Mouse (Mus musculus): ENCODE results near the gene Imp3. TPM values are rescaled to one million over a fixed set of nuclear protein-coding genes. Genes with fewer than 3 reads are reported as not detected.
"Not testable (repeated sequence)": the region's sequence is repeated elsewhere in the genome, so short reads cannot be mapped to it uniquely, and the experiment has no call there.

Imp3 gene
- 10 to 100 TPM; 47.8 to 59.3 TPM for total RNA-seq (2021)

DNA sequence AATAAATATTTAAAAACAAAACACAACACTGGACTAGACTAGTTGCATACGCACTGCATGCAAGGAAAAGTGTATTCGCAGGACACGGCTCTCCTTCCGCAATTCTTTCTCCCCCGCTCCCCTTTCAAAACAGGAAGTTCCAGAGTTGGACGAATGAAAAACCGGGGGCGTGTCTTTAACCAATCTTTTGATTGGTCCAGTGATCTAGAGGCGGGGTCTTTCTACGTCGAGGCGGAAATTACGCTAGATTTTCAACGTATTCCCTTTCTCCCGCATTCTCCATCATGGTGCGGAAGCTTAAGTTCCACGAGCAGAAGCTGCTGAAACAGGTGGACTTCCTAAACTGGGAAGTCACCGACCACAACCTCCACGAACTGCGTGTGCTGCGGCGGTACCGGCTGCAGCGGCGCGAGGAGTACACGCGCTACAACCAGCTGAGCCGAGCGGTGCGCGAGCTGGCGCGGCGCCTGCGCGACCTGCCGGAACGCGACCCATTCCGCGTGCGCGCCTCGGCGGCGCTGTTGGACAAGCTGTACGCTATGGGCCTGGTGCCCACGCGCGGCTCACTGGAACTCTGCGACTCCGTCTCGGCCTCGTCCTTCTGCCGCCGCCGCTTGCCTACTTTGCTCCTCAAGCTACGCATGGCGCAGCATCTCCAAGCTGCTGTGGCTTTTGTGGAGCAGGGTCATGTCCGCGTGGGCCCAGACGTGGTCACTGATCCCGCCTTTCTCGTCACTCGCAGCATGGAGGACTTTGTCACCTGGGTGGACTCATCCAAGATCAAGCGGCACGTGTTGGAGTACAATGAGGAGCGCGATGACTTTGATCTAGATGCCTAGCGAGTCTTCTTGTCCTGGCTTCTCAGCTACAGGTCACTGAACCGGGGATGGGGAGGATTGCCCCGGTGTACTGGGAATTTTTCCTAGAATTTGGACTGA lies at the start of gene Imp3:
Gene Imp3 (plus strand): TSS at position 253 of the 938 bp plus-strand sequence.
- peak; percentile 68 to 84 for DNase-seq (ENCODE audit: extremely low spot score in 1 of 2, low spot score in 1 of 2)

DNA sequence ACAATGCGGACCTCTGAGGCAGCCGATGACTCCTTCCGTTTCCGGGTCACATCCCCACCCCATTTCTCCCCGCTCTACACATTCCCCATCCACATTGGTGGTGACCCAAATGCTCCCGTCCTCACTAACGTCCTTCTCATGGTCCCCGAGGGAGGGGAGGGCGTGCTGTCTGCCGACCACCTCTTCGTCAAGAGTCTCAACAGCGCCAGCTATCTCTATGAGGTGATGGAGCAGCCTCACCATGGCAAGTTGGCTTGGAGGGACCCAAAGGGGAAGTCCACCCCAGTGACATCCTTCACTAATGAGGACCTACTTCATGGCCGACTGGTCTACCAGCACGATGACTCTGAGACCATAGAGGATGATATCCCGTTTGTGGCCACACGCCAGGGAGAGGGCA lies 49.7 kb upstream of the Imp3 start:
- no peak for DNase-seq (ENCODE audit: extremely low spot score in 1 of 2, low spot score in 1 of 2)

DNA sequence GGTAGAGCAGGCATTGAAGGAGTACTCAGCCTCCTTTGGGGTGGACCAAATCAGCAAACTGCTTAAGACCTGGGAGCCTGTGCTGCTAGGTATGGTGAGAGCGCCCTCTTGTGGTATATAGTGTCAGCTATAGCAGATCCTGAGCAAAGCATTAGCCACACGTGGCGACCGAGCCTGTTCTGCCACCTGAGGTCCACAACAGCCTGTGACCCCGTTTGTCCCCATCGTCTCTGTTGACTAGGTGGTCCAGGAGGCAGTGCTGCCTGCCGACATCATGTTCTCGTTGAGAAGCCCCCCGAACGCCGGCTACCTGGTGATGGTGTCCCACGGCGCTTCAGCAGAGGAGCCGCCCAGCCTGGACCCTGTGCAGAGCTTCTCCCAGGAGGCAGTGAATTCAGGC lies 47.5 kb upstream of the Imp3 start:
- DNase-seq (ENCODE audit: extremely low spot score in 1 of 2, low spot score in 1 of 2): peak; percentile 40 to 70

DNA sequence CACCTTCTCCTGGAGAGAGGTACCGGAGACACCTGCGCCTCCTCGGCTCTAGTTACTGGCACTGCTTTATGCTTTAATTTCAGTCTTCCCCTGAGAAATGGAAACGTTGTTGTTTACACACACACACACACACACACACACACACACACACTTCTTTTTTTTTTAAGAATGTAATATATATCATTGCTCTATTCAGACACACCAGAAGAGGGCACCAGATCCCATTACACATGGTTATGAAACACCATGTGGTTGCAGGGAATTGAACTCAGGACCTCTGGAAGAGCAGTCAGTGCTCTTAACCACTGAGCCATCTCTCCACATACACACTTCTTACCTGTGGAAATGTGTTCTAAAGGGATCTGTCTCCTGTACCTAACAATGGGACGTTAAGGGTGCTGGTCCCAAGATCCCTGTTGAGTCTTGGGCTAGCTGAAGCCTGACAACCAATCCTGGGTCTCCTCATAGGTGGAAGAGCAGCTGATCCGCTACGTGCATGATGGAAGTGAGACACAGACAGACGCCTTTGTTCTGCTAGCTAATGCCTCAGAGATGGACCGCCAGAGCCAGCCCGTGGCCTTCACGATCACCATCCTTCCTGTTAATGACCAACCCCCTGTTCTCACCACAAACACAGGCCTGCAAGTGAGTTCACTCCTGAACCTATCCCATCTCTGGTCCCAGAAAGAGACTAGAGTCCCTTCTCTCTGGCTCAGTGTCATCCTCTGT lies 46.6 kb upstream of the Imp3 start:
- no peak for DNase-seq (ENCODE audit: extremely low spot score in 1 of 2, low spot score in 1 of 2)

DNA sequence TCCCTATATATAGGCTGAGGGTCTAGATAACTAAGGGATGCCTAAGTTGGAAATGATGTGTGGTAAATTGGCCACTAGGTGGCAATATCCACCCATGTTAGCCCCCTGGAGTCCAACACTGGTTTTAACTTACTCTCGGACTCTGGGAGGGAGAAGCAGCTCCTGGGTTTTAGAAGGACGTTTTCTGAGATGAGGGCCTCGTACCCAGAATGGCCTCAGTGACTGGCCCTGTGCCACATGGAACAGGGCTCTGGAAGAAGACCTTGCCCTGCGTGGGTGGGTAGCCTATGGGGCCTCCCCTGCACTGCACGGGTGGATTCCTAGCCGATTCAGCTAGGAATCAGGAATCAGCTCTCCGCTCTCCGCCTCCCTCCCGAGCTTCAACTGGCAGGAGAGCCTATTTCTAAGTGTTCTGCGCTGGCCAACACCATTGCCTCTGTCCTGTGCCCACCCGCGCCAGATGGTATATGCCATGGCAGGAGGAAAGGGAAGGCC lies 45.7 kb upstream of the Imp3 start:
- DNase-seq (ENCODE audit: extremely low spot score in 1 of 2, low spot score in 1 of 2): peak; percentile 52 to 54

DNA sequence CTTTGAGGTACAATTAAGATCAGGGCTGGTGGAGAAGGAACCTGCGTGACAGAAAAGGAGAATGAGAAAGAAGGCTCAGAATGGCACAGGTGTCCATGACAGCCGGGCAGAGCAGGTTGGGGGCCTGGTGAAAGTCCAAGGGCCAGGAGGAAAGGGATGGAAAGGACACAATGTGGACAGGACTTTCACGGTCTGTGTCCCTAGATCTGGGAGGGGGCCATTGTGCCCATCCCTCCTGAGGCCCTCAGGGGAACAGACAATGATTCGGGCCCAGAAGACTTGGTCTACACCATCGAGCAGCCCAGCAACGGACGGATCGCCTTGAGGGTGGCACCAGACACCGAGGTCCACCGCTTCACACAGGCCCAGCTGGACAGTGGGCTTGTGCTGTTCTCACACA lies 45.2 kb upstream of the Imp3 start:
- DNase-seq (ENCODE audit: extremely low spot score in 1 of 2, low spot score in 1 of 2): no peak

DNA sequence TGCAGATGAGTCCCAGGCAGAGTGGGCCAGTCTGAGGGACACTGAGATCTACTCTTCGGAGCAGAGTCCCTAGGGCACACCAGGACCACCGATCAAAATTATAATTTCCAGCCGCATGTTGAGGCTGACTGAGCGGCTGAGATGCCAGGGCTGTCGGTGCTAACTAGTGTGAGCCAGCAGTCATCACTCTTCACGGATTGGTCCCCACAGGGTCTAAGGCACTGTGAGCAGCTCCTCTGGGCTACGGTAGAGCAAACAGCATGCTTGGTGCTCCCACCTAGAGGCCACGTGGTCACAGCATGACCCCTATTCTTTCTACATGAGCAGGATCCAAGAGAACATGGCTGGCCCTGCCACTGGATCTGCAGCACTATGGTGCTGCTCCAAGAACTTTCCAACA lies 44.0 kb upstream of the Imp3 start:
- no peak for DNase-seq (ENCODE audit: extremely low spot score in 1 of 2, low spot score in 1 of 2)

DNA sequence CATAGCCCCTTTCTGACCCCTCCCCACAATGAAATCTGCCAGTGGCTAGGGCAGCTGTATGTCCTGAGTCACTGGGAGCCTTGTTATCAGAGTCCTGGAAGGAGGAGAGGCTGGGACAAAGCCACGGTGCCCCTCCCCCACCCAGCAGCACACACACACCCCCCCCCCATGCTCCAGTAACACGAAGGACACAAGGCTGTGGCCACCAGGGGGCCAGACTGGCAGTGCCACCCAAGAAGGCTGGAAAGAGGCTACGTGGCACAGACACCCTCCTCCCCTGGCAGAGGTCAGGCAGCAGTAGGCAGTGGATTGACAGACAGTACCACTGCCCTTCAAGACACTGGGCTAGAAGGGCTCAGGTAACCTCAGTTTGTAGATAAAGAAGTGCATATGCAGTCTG lies 43.3 kb upstream of the Imp3 start:
- DNase-seq (ENCODE audit: extremely low spot score in 1 of 2, low spot score in 1 of 2): no peak

DNA sequence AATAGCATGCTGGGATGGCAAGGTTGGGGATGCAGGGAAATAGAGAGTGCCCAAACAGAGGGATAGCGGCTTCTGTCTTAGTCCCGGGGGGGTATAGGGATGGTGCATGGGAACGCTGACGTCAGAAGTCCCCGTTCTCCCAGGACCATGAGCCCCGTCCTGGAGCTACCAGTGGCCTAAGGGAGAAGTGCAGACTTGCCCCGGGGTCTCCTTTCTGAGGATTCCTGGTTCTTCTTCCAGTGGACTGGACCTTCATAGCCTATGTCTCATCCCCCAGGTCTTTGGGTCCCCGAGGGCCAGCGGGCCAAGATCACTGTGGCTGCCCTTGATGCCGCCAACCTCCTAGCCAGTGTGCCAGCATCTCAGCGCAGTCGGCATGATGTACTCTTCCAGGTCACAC lies 40.5 kb upstream of the Imp3 start:
- no peak for DNase-seq (ENCODE audit: extremely low spot score in 1 of 2, low spot score in 1 of 2)

DNA sequence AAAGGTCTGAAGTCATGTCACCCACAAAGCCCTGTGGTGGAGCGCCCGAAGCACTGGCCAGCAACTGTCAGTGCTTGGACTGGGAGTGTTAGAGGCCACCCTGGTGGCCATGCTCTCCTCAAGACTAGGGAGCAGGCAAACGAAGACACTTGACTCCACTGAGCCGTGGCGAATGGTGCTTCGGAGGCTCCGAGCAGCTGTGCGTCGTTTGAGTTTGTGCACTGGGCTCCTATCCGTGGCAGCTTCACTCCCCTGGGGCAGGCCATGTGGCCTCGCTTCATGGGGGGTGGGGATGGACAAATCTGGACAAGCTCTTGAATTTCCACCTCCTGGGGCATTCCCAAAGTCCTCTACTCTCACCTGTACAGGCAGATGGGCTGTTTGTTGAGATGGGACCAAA lies 37.9 kb upstream of the Imp3 start:
- no peak for DNase-seq (ENCODE audit: extremely low spot score in 1 of 2, low spot score in 1 of 2)

DNA sequence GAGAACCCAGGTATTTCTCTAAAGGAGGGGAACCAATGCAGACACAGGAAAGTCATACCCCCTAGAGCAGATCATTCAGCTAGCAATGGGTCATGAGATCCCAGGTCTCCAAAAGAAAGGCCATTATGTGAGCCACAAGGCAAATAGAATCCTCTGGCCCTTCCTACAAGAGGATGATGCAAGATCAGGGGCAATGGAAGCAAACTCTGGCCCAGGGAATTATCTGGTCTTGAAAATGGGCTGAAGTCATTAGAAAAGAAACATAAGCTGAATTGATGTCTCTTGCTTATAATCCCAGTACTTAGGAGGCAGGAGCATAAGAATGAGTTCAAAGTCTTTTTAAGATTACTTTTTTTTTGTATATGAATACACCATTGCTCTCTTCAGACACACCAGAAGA lies 37.2 kb upstream of the Imp3 start:
- DNase-seq (ENCODE audit: extremely low spot score in 1 of 2, low spot score in 1 of 2): no peak

DNA sequence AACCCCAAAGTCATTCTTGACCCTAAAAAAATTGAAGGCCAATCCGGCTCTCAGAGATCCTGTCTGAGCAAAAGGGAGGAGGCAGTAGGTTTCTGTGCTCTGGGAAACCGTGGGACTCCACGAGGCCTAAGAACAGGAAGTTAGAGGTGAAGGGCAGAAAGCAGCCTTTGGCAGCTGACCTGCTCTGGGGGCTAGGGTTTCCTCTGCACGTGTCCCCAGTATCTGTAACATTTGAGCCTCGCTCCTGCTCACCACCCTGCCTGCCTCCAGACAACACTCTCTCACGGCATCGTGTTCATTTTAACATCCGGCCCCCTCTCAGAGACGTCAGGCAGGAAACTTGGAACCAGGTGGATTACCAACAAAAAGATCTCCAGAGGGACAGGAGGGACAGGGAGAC lies 36.7 kb upstream of the Imp3 start:
- DNase-seq (ENCODE audit: extremely low spot score in 1 of 2, low spot score in 1 of 2): no peak

DNA sequence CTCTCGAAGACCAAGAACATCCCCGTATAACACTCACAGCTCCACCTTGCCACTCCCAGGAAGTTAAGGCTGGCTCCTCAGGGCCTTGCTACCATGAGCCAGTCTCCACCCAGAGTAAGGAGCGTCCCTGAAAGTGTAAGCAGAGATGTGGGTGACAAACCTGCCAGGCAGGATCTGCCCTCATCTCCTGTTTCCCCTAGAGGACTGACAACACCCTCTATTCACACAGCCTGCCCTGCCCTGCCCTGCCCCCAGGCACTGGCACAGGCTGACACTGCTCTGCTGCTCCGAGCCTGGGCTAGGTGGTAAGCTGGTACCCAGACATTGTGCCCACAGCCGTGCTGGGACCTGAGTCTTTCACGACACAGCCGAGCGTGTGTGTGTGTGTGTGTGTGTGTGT lies 36.1 kb upstream of the Imp3 start:
- no peak for DNase-seq (ENCODE audit: extremely low spot score in 1 of 2, low spot score in 1 of 2)

DNA sequence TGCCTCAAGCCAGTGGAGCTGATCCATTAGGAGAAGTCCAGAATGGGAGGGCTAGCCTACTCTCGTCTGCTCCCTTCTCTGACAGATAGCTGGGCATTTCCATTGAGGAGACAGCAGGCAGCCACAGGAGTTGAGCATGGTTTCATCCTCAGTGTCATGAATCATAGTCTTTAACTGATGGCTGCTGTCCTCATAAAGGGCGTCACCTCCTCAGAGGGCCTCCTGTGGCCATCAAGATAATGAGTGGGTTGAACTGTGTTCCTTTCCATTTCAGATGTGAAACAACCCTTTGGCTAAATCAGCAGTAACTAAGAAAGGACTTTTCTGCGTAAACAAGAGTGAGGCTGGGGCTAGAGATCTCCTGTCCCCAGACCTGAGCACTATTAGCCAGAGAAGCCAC lies 33.6 kb upstream of the Imp3 start:
- DNase-seq (ENCODE audit: extremely low spot score in 1 of 2, low spot score in 1 of 2): no peak

DNA sequence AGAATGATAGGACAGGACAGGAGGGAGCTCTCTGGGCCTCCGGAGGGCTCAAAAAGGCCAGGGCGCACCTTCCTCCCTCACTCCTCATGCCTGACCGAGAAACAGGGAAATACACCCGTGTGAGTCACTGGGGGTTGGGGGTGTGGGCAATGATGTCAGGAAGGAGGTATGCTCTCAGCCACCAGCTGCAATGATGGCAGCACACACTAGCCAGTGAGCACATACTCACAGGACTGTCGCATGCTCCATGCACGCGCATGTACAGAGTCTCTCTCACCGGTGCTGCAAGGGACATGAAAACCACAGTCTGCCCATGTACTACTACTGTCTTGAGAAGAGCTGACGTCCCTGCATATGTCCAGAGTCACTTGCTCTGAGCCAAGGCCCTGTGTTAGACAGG lies 29.7 kb upstream of the Imp3 start:
- no peak for DNase-seq (ENCODE audit: extremely low spot score in 1 of 2, low spot score in 1 of 2)

DNA sequence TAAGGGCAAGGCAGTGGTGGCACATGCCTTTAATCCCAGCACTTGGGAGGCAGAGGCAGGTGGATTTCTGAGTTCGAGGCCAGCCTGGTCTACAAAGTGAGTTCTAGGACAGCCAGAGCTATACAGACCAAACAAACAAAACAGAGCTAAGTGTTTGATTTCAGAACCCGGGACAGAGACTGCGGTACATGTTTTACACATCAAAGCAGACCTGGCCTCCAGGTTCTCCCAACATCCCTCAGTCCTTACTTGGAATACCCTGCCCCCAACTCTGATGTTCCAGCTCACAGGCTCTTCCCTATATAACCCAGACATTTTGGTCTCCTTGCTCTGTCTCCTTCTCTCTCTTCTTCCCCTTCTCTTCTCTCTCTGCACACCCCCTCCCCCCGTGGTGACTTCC lies 27.3 kb upstream of the Imp3 start:
- DNase-seq (ENCODE audit: extremely low spot score in 1 of 2, low spot score in 1 of 2): not testable (repeated sequence)

DNA sequence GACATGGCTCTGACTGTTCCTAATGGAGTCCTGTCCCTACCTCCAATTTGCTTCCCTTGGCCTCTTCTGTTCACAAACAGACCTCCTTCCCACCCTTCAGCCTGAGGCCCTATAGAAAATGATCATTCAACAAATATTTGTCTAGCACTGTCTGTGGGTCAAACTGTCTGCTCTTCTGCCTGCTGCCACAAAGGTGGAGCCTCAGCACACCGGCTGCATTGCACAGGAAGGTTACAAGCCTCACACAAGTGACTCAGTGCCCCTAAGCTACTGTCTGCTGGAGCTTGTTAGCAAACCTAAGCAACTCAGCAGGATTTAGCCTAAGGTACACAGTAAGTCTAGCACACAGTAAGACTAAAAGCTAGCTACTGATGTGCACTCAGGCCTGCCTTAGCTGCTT lies 26.3 kb upstream of the Imp3 start:
- DNase-seq (ENCODE audit: extremely low spot score in 1 of 2, low spot score in 1 of 2): no peak

DNA sequence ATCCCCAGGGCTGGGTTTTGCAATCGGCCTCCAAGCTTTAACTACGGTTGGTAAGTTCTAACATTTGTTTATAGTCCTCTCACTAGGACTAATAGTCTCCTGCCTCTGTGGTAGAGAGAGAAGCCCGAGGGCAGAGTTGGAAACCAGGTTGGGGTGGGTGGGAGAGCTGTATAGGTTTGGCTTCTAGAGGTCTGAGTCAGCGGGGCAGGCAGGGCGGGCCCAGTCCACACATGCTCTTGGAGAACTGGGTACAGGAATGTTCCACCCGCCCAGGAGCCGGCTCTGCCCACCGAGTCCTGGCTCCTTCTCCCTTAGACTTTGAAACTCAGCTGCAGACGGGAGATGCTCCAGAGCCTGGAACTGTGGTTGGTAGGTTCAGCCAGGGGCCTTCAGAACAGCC lies 23.3 kb upstream of the Imp3 start:
- no peak for DNase-seq (ENCODE audit: extremely low spot score in 1 of 2, low spot score in 1 of 2)

DNA sequence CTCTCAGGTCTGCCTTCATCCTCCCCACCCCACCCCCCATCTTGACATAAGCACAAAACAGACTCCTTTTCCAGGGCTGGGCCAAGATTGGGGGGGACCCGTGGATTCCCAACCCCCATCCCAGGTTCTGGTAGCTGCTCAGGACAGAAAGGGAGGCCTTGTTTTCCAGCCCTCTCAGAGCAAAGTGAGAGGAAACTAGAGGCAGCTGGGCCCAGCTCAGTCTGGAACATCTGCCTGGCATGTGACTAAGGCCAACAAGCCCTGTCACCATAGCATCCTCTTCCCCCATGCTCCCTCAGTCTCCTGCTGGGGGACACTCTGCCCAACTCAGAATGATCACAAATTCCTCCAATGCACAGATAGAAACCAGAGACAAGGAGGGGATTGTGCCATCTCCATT lies 22.2 kb upstream of the Imp3 start:
- DNase-seq (ENCODE audit: extremely low spot score in 1 of 2, low spot score in 1 of 2): no peak

DNA sequence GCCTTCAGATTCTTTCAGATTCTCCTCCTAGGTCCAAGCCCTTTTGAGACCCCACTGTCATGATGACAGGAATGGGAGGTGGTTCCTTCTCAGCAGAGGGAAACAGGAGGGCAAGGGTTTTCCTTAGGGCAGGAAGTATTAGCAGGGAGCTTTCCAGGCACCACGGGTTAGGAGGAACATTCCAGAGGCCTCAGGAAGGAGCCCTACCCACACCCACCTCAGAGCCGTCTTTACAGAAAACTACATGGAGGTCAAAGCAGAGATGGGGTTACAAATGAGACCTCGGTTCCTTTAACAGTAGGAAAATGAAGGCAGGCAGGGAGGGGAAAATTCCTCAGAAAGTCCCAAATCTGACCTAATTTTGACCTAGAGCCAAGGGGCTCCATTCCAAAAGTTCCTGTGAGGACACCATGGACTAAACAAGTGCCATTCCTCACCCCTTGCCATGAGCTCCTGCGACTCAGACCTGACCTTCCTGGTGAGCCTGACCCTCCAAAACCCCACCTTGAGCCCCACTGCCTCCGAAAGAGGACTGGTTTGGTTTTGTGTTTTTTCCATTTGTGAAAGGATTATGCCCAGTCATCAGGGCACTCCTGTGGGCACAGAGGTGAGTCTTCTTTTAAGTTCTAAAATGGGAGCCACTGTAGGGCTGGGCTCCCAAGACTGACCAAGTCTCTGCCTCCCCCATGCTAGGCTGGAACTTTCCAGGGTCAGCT lies 21.4 kb upstream of the Imp3 start:
- DNase-seq (ENCODE audit: extremely low spot score in 1 of 2, low spot score in 1 of 2): no peak

DNA sequence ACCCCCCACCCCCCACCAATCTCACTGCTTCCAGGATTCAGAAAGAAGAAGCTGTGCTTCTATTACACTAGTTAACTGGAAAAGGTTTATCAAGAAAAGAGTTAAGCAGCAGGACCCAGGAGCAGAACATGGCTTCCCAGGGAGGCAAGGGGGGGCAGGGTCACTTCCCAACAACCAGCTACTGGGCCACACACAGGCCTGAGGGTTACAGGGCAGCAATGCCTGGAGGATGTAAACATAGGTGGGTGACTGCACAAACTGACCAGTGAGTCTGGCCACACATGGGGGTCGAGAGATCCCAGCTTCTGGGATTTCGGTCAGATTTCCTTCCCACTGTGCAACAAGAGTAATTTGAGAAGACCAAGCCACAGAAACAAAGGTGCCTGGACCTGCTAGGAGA lies 20.1 kb upstream of the Imp3 start:
- no peak for DNase-seq (ENCODE audit: extremely low spot score in 1 of 2, low spot score in 1 of 2)

Measured in layer of hippocampus, postnatal 25 days (tissue).